Mouse (Mus musculus) C2C12 (cell line): Measurements from ENCODE around the gene Pcna.

Experiments
- CEBPB ChIP-seq: IDR thresholded peaks from one replicate; pipeline ENCODE4 v1.6.1; 2011; ENCODE audit warnings: low read depth, mild to moderate bottlenecking, control low read depth, moderate library complexity
- CTCF ChIP-seq: IDR thresholded peaks from one replicate; pipeline ENCODE4 v1.5.1; 2011; ENCODE audit not compliant: control insufficient read depth, insufficient read depth, insufficient read length
- MAX ChIP-seq: IDR thresholded peaks from one replicate; pipeline ENCODE4 v1.6.1; 2011; ENCODE audit warnings: mild to moderate bottlenecking, control low read depth
- MYOG ChIP-seq: IDR thresholded peaks from one replicate; pipeline ENCODE4 v1.6.1; 2011; ENCODE audit not compliant: control insufficient read depth, insufficient read length; ENCODE audit errors: extremely low read depth

GRCm38 (mm10) chr2:132279336-132279882 is 26.3 kb upstream of the Pcna start:
- TF ChIP-seq CTCF (no peak), MAX (no peak), CEBPB (no peak), MYOG (no peak)
